Mouse (Mus musculus): ENCODE measurements around the gene Ist1. TPM values are rescaled to one million over a fixed set of nuclear protein-coding genes. Genes with fewer than 3 reads are reported as not detected.

Ist1 gene
- polyA plus RNA-seq (2011; ENCODE audit: insufficient read depth, insufficient read length, low read depth, missing spikeins), result 79.8 and 80.4 TPM in 2 replicates

- peaks cover 4% of the 10 kb centered on the region for H3K4me1 ChIP-seq (ENCODE audit: control insufficient read depth, insufficient read depth, low read length)
- H3K4me3 ChIP-seq (ENCODE audit: low read depth, low read length), result peak within 1 kb of the TSS; percentile 85
- H3K9ac ChIP-seq (ENCODE audit: low read depth, poor library complexity, severe bottlenecking), result peak within 1 kb of the TSS; percentile 82
- no peaks in the 10 kb centered on the region for H3K9me3 ChIP-seq (replicated peaks; ENCODE audit: control insufficient read depth, insufficient read depth, low read length, poor library complexity, severe bottlenecking)
- H3K27me3 ChIP-seq (ENCODE audit: control insufficient read depth, insufficient read depth, low read length, poor library complexity, severe bottlenecking), result peaks cover 3% of the 10 kb centered on the region; the same call in 1 of the 2 replicates
- H3K27ac ChIP-seq (ENCODE audit: insufficient read depth, low read length), result peak within 1 kb of the TSS; percentile 24
- no peaks in the 10 kb centered on the region for H3K36me3 ChIP-seq (ENCODE audit: control insufficient read depth, insufficient read depth, low read length, poor library complexity, severe bottlenecking)
- TF ChIP-seq EP300 (IDR thresholded peaks at IDR 0.05; ENCODE audit: insufficient read depth, low read depth, low read length) (peak; percentile 67; the same call in 1 of the 2 replicates), POLR2A (IDR thresholded peaks at IDR 0.05; ENCODE audit: insufficient read depth, low read length) (peak; percentile 97), CTCF (IDR thresholded peaks at IDR 0.05; ENCODE audit: low read depth, low read length) (no peak)
These were observed at the start of gene Ist1 for GRCm38 (mm10) chr8:109693146-109693900. Gene Ist1, minus strand, starts transcription at chr8:109693260.

- Histone ChIP-seq H3K27ac (ENCODE audit: insufficient read depth, low read length) (no peak overlapping the region), H3K4me3 (ENCODE audit: low read depth, low read length) (0 out of 2 replicates have a peak overlapping the region, but pooled peaks have one; percentile 90), H3K9me3 (replicated peaks; ENCODE audit: control insufficient read depth, insufficient read depth, low read length, poor library complexity, severe bottlenecking) (peaks cover 12% of the 10 kb centered on the region), H3K27me3 (ENCODE audit: control insufficient read depth, insufficient read depth, low read length, poor library complexity, severe bottlenecking) (no peaks in the 10 kb centered on the region), H3K9ac (ENCODE audit: low read depth, poor library complexity, severe bottlenecking) (no peak overlapping the region; the same call in 1 of the 2 replicates), H3K4me1 (ENCODE audit: control insufficient read depth, insufficient read depth, low read length) (peaks cover 1% of the 10 kb centered on the region), H3K36me3 (ENCODE audit: control insufficient read depth, insufficient read depth, low read length, poor library complexity, severe bottlenecking) (peaks cover 10% of the 10 kb centered on the region)
- TF ChIP-seq CTCF (IDR thresholded peaks at IDR 0.05; ENCODE audit: low read depth, low read length) (no peak), POLR2A (IDR thresholded peaks at IDR 0.05; ENCODE audit: insufficient read depth, low read length) (no peak)
These were observed 45.0 kb upstream of the Ist1 start for GRCm38 (mm10) chr8:109738049-109738380.

- no peak for TF ChIP-seq EP300 (IDR thresholded peaks at IDR 0.05; ENCODE audit: insufficient read depth, low read depth, low read length)
- TF ChIP-seq POLR2A (IDR thresholded peaks at IDR 0.05; ENCODE audit: insufficient read depth, low read length), result no peak
- TF ChIP-seq CTCF (IDR thresholded peaks at IDR 0.05; ENCODE audit: low read depth, low read length), result peak; percentile 73
- peaks cover 1% of the 10 kb centered on the region for H3K4me1 ChIP-seq (ENCODE audit: control insufficient read depth, insufficient read depth, low read length)
These were observed 44.4 kb upstream of the Ist1 start, which contains the start of gene Atxn1l for GRCm38 (mm10) chr8:109737237-109738048. Gene Atxn1l, minus strand, starts transcription at chr8:109737739.

GRCm38 (mm10) chr8:109736819-109737218, 43.8 kb upstream of the Ist1 start:
- no peak for TF ChIP-seq CTCF (IDR thresholded peaks at IDR 0.05; ENCODE audit: low read depth, low read length)
- no peak for TF ChIP-seq EP300 (IDR thresholded peaks at IDR 0.05; ENCODE audit: insufficient read depth, low read depth, low read length)
- TF ChIP-seq POLR2A (IDR thresholded peaks at IDR 0.05; ENCODE audit: insufficient read depth, low read length), result no peak
- Histone ChIP-seq H3K9me3 (replicated peaks; ENCODE audit: control insufficient read depth, insufficient read depth, low read length, poor library complexity, severe bottlenecking) (peaks cover 12% of the 10 kb centered on the region), H3K36me3 (ENCODE audit: control insufficient read depth, insufficient read depth, low read length, poor library complexity, severe bottlenecking) (peaks cover 11% of the 10 kb centered on the region), H3K9ac (ENCODE audit: low read depth, poor library complexity, severe bottlenecking) (peak overlapping the region; percentile 92), H3K27ac (ENCODE audit: insufficient read depth, low read length) (no peak overlapping the region), H3K4me3 (ENCODE audit: low read depth, low read length) (peak overlapping the region; percentile 90), H3K4me1 (ENCODE audit: control insufficient read depth, insufficient read depth, low read length) (peaks cover 1% of the 10 kb centered on the region), H3K27me3 (ENCODE audit: control insufficient read depth, insufficient read depth, low read length, poor library complexity, severe bottlenecking) (no peaks in the 10 kb centered on the region)

More at GRCm38 (mm10) chr8:109737237-109738048, 44.4 kb upstream of the Ist1 start, which contains the start of gene Atxn1l:
- peak within 1 kb of the TSS; percentile 90 for H3K4me3 ChIP-seq (ENCODE audit: low read depth, low read length)
- H3K27me3 ChIP-seq (ENCODE audit: control insufficient read depth, insufficient read depth, low read length, poor library complexity, severe bottlenecking), result no peaks in the 10 kb centered on the region
- no peak within 1 kb of the TSS for H3K27ac ChIP-seq (ENCODE audit: insufficient read depth, low read length)
- H3K9ac ChIP-seq (ENCODE audit: low read depth, poor library complexity, severe bottlenecking), result peak within 1 kb of the TSS; percentile 92
- H3K36me3 ChIP-seq (ENCODE audit: control insufficient read depth, insufficient read depth, low read length, poor library complexity, severe bottlenecking), result peaks cover 11% of the 10 kb centered on the region
- peaks cover 12% of the 10 kb centered on the region for H3K9me3 ChIP-seq (replicated peaks; ENCODE audit: control insufficient read depth, insufficient read depth, low read length, poor library complexity, severe bottlenecking)

GRCm38 (mm10) chr8:109734018-109734417, 41.0 kb upstream of the Ist1 start:
- H3K9me3 ChIP-seq (replicated peaks; ENCODE audit: control insufficient read depth, insufficient read depth, low read length, poor library complexity, severe bottlenecking), result peaks cover 12% of the 10 kb centered on the region
- H3K36me3 ChIP-seq (ENCODE audit: control insufficient read depth, insufficient read depth, low read length, poor library complexity, severe bottlenecking), result peaks cover 11% of the 10 kb centered on the region
- H3K4me3 ChIP-seq (ENCODE audit: low read depth, low read length), result no peak overlapping the region
- H3K27me3 ChIP-seq (ENCODE audit: control insufficient read depth, insufficient read depth, low read length, poor library complexity, severe bottlenecking), result no peaks in the 10 kb centered on the region
- TF ChIP-seq EP300 (IDR thresholded peaks at IDR 0.05; ENCODE audit: insufficient read depth, low read depth, low read length), result no peak
- no peak for TF ChIP-seq POLR2A (IDR thresholded peaks at IDR 0.05; ENCODE audit: insufficient read depth, low read length)
- no peak for TF ChIP-seq CTCF (IDR thresholded peaks at IDR 0.05; ENCODE audit: low read depth, low read length)
- no peak overlapping the region for H3K27ac ChIP-seq (ENCODE audit: insufficient read depth, low read length)
- no peak overlapping the region for H3K9ac ChIP-seq (ENCODE audit: low read depth, poor library complexity, severe bottlenecking)
- H3K4me1 ChIP-seq (ENCODE audit: control insufficient read depth, insufficient read depth, low read length), result peaks cover 1% of the 10 kb centered on the region
